Mouse (Mus musculus) midbrain, postnatal 0 days (tissue): Measurements from ENCODE around the gene Rpp14. TPM values are rescaled to one million over a fixed set of nuclear protein-coding genes. Genes with fewer than 3 reads are reported as not detected.

Experiments used
- ATAC-seq: fragments of 200-750 bp; cut with Nextera tagmentation; 2 replicates; pipeline ENCODE4 v1.8.0; 2017; ENCODE audit warnings: moderate number of reproducible peaks, mild to moderate bottlenecking, moderate TSS enrichment, moderate library complexity; ENCODE audit not compliant: low FRiP score
- DNase-seq: peaks from one replicate; pipeline ENCODE4 v3.0.0-alpha.2; 2015; ENCODE audit warnings: low spot score
- H3K27ac ChIP-seq: fragments of 300-500 bp; sonication (generic); 2 replicates; pipeline ENCODE4 v1.5.1; 2014; ENCODE audit warnings: low read depth, mild to moderate bottlenecking, low read length, mixed read lengths
- H3K27me3 ChIP-seq: fragments of 300-500 bp; sonication (generic); 2 replicates; pipeline ENCODE4 v1.6.1; 2014; ENCODE audit warnings: low read length, control low read depth, mixed read lengths; ENCODE audit not compliant: insufficient read depth
- H3K36me3 ChIP-seq: fragments of 300-500 bp; sonication (generic); 2 replicates; pipeline ENCODE4 v1.6.1; 2014; ENCODE audit warnings: low read length, control low read depth, mixed read lengths; ENCODE audit not compliant: insufficient read depth
- H3K4me1 ChIP-seq: fragments of 300-500 bp; sonication (generic); 2 replicates; pipeline ENCODE4 v1.6.1; 2014; ENCODE audit warnings: mild to moderate bottlenecking, control low read depth, antibody characterized with exemption, low read length, mixed read lengths; ENCODE audit not compliant: insufficient read depth
- H3K4me2 ChIP-seq: fragments of 300-500 bp; sonication (generic); 2 replicates; pipeline ENCODE4 v1.6.1; 2014; ENCODE audit warnings: low read depth, mild to moderate bottlenecking, low read length, mixed read lengths; ENCODE audit not compliant: poor library complexity, severe bottlenecking
- H3K4me3 ChIP-seq: fragments of 300-500 bp; sonication (generic); 2 replicates; pipeline ENCODE4 v1.5.1; 2014; ENCODE audit warnings: low read depth, mild to moderate bottlenecking, low read length, moderate library complexity
- H3K9ac ChIP-seq: fragments of 300-500 bp; sonication (generic); replicated peaks from 2 replicates; pipeline ENCODE4 v1.6.1; 2014; ENCODE audit warnings: mild to moderate bottlenecking, low read length, moderate library complexity, mixed read lengths; ENCODE audit not compliant: poor library complexity, severe bottlenecking
- H3K9me3 ChIP-seq: fragments of 300-500 bp; sonication (generic); 2 replicates; pipeline ENCODE4 v1.6.1; 2016; ENCODE audit warnings: low read length, control low read depth
- CTCF ChIP-seq: IDR thresholded peaks from 2 replicates; pipeline ENCODE4 v1.5.1; 2016; ENCODE audit warnings: antibody characterized with exemption, mild to moderate bottlenecking
- whole genome bisulfite sequencing: fragments of 180-500 bp; shearing (Covaris S2); extraction: QIAGEN DNeasy Blood & Tissue Kit; methylation state at CpG from one replicate; pipeline ENCODE4 v1.1.7; 2014; 5-methylcytosine and 5-hydroxymethylcytosine counted together
- polyA plus RNA-seq: library from polyadenylated mRNA; unstranded; fragments of >200 nt; fragmentation: Nextera tagmentation; extraction: Ambion mirVana; gene quantifications from 2 replicates; pipeline ENCODE4 v1.2.1, GENCODE M21; 2015
- total RNA-seq: library from RNA; depleted of rRNA; stranded (reverse); fragments of >200 nt; gene quantifications from 2 replicates; pipeline ENCODE4 v1.2.3, GENCODE M21; 2014; rRNA removed

Rpp14 gene
- total and polyA plus RNA-seq, 2 experiments from 2014 or later, result 20.6 to 39.6 TPM

- Histone ChIP-seq H3K9ac (no peak overlapping the region; the same call in 1 of the 2 replicates), H3K4me2 (no peak overlapping the region), H3K4me3 (no peak overlapping the region), H3K27me3 (no peaks in the 10 kb centered on the region), H3K36me3 (peaks cover 52% of the 10 kb centered on the region), H3K27ac (no peak overlapping the region), H3K4me1 (no peaks in the 10 kb centered on the region), H3K9me3 (no peaks in the 10 kb centered on the region)
- DNase-seq, result peak; percentile 14
- WGBS, result 37% methylated on average over 23 of the region's 23 CpGs
- TF ChIP-seq CTCF, result no peak
- ATAC-seq, result no peak
These were observed 59.9 kb downstream of the Rpp14 start for GRCm38 (mm10) chr14:8139724-8140710.

- Histone ChIP-seq H3K4me3 (no peak overlapping the region), H3K9me3 (no peaks in the 10 kb centered on the region), H3K27ac (no peak overlapping the region), H3K9ac (no peak overlapping the region), H3K4me1 (no peaks in the 10 kb centered on the region), H3K4me2 (no peak overlapping the region), H3K27me3 (no peaks in the 10 kb centered on the region), H3K36me3 (peaks cover 57% of the 10 kb centered on the region)
- 62% methylated on average over 2 of the region's 2 CpGs for WGBS
- no peak for TF ChIP-seq CTCF
- no peak for ATAC-seq
- DNase-seq, result no peak
These were observed 61.0 kb downstream of the Rpp14 start for GRCm38 (mm10) chr14:8141131-8141530.

Other genes starting within 250 kb of the Rpp14 start
- gene Gm45521, start 123.1 kb upstream of the Rpp14 start, total RNA-seq, result not detected in 2 replicates
- gene Gm45521, start 123.1 kb upstream of the Rpp14 start, polyA plus RNA-seq, result 0.41 and 0.53 TPM in 2 replicates
- gene Dnase1l3, start 85.8 kb upstream of the Rpp14 start, total RNA-seq, result not detected in 2 replicates
- 0.07 and 0.09 TPM in 2 replicates for gene Dnase1l3, start 85.8 kb upstream of the Rpp14 start, polyA plus RNA-seq
- 14.7 and 17.6 TPM in 2 replicates for gene Abhd6, start 77.5 kb upstream of the Rpp14 start, total RNA-seq
- gene Abhd6, start 77.5 kb upstream of the Rpp14 start, polyA plus RNA-seq, result 34.7 and 35.7 TPM in 2 replicates
- gene Pxk, start 17.8 kb downstream of the Rpp14 start, total RNA-seq, result 37.3 and 55.5 TPM in 2 replicates
- gene Pxk, start 17.8 kb downstream of the Rpp14 start, polyA plus RNA-seq, result 54.3 and 58.3 TPM in 2 replicates
- 153 and 192 TPM in 2 replicates for gene Pdhb, start 92.7 kb downstream of the Rpp14 start, total RNA-seq
- 256 and 264 TPM in 2 replicates for gene Pdhb, start 92.7 kb downstream of the Rpp14 start, polyA plus RNA-seq
- 18.7 and 23.1 TPM in 2 replicates for gene Kctd6, start 133.8 kb downstream of the Rpp14 start, total RNA-seq
- gene Kctd6, start 133.8 kb downstream of the Rpp14 start, polyA plus RNA-seq, result 33.6 and 42.8 TPM in 2 replicates
- 0.44 TPM in 1 of 2 replicates, not detected in the other for gene Acox2, start 179.0 kb downstream of the Rpp14 start, total RNA-seq
- 0.10 and 0.28 TPM in 2 replicates for gene Acox2, start 179.0 kb downstream of the Rpp14 start, polyA plus RNA-seq
- 6.0 and 14.6 TPM in 2 replicates for gene Fam107a, start 237.7 kb downstream of the Rpp14 start, total RNA-seq
- gene Fam107a, start 237.7 kb downstream of the Rpp14 start, polyA plus RNA-seq, result 0.93 and 1.4 TPM in 2 replicates